Mouse (Mus musculus) megakaryocyte, embryonic 14.5 days (primary cell): ENCODE data around the gene Rab33b. TPM values are rescaled to one million over a fixed set of nuclear protein-coding genes. Genes with fewer than 3 reads are reported as not detected.
A peak's percentile ranks its signal among the peaks of the same experiment; 100 is the strongest.

Source experiments
- H3K27me3 ChIP-seq: replicated peaks from 2 replicates; pipeline ENCODE3; 2012; ENCODE audit warnings: inconsistent platforms
- H3K36me3 ChIP-seq: replicated peaks from 2 replicates; pipeline ENCODE3; 2012; ENCODE audit warnings: low read length, inconsistent platforms, mixed read lengths
- H3K4me1 ChIP-seq: 2 replicates; pipeline ENCODE4 v1.6.1; 2012; ENCODE audit warnings: inconsistent platforms
- H3K4me3 ChIP-seq: replicated peaks from 2 replicates; pipeline ENCODE3; 2012; ENCODE audit warnings: moderate library complexity, mild to moderate bottlenecking, inconsistent platforms
- H3K9me3 ChIP-seq: 2 replicates; pipeline ENCODE4 v1.6.1; 2012; ENCODE audit warnings: inconsistent platforms
- FLI1 ChIP-seq: IDR thresholded peaks from 2 replicates; pipeline ENCODE4 v1.6.1; 2012; ENCODE audit warnings: low read length, inconsistent platforms, mixed read lengths
- GATA1 ChIP-seq: IDR thresholded peaks from 3 replicates; pipeline ENCODE4 v1.6.1; 2012; ENCODE audit warnings: mixed read lengths, low read length, inconsistent platforms, borderline replicate concordance
- polyA plus RNA-seq: library from polyadenylated mRNA; stranded (reverse); fragments of >175 nt; gene quantifications from 2 replicates; pipeline ENCODE4 v1.2.3, GENCODE M21; 2012; ENCODE audit warnings: low replicate concordance; ENCODE audit not compliant: insufficient read depth

Rab33b gene
- polyA plus RNA-seq, 1 experiment, result 2.7 TPM

DNA sequence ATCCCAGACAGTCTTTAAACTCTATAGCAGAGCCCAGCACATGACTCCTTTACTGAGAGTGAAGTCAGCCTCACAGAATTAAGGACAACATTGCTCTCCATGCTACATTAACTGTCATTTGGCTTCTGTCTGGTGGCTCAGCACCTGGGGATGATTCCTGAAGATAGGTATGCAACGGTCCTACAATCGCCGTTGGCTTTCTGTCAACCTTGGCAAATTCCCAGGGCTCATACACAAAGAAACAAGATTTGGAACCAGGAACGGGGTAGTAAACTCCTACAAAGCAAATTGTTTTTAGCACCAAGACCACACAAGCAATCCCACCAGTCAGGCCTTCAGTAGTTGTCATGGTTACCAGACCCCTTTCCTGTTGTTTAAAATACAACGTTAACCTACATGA is 49.9 kb downstream of the Rab33b start:
- H3K4me1 ChIP-seq, result no peaks in the 10 kb centered on the region
- H3K36me3 ChIP-seq, result peaks cover 97% of the 10 kb centered on the region
- no peak for TF ChIP-seq FLI1
- no peak for TF ChIP-seq GATA1

DNA sequence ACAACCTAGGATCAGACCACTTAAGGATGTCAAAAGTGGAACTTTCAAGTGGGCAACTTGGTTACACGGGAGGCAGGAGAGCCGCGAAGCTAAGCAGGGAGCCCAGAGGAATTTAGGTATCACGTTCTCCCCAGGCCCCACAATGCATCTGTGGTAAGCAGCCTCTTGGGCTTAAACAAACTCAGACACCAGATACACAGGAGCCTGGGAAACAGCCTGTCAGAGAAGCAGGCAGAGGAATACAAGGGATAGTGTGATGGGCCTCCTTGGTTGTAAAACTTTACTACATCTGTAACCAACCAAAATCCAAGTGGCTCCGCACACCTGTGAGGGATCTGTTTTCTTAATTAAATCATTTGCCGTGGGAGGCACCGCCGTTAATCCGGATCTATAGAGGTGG is 50.3 kb downstream of the Rab33b start:
- Histone ChIP-seq H3K27me3 (no peaks in the 10 kb centered on the region), H3K4me3 (no peak overlapping the region), H3K9me3 (no peaks in the 10 kb centered on the region), H3K36me3 (peaks cover 97% of the 10 kb centered on the region), H3K4me1 (no peaks in the 10 kb centered on the region)
- TF ChIP-seq GATA1, result no peak
- TF ChIP-seq FLI1, result no peak

More for the DNA sequence above, 49.9 kb downstream of the Rab33b start:
- Histone ChIP-seq H3K9me3 (no peaks in the 10 kb centered on the region), H3K27me3 (no peaks in the 10 kb centered on the region), H3K4me3 (no peak overlapping the region)

DNA sequence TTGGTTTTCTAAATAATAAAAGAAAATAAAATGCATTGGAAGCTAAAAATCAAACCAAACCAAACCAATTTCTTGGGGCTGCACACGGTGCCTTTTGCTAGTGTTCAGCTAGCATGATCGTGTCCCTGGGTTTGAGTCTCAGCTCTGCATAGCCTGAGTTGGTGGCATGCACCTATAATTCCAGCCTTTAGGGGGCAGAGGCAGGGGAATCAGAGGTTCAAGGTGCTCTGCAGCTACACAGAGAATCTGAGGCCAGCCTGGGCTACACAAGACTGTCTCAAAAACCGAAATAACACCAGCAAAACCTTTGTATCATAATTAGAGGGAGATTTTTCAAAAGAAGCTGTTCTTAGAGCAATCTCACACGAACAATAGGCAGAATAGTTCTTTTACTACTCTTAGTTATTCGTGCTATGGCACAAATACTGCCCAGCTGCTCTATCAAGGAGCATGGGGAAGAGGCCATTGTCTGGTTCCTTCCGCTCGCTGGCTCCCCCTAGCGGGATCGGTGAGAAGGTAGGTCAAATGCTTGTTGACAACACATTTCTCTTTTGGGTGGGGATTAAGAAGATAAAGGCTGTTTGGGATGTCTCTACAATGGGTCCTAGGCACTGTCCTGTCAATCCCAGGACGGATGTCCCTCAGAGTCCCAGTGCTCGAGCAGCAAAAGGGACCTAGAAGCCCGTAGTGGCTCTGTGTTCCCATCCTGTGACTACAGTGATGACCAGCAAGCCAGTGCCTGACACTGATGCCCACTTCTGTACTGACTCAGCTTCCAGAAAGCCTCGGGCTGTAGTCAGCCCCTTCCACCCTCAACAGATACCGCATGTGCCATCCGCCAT is 56.1 kb downstream of the Rab33b start:
- TF ChIP-seq GATA1 (no peak), FLI1 (no peak)
- H3K36me3 ChIP-seq, result peaks cover 97% of the 10 kb centered on the region
- no peaks in the 10 kb centered on the region for H3K27me3 ChIP-seq
- peaks cover 20% of the 10 kb centered on the region for H3K4me1 ChIP-seq
- no peaks in the 10 kb centered on the region for H3K9me3 ChIP-seq
- no peak overlapping the region for H3K4me3 ChIP-seq

DNA sequence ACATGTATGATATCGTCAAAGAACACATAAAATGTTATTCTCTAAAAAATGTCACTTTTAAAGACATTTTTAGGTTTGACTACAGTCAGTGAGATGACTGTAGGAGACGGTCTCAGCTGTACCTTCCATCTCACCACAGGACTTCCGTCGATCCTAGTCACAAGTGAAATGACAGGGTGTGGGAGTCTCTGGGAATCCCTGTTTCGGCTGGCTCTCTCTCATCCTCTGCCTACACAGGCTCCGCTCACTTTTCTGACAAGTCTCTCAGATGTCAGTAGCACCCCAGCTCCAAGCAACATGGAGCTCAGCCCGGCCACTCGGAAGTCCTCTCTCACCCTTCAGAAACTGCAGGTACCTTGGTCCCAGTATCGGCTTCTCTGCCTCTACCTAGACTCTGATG is 56.9 kb downstream of the Rab33b start:
- Histone ChIP-seq H3K9me3 (no peaks in the 10 kb centered on the region), H3K36me3 (peaks cover 99% of the 10 kb centered on the region), H3K4me1 (peaks cover 20% of the 10 kb centered on the region), H3K4me3 (no peak overlapping the region), H3K27me3 (no peaks in the 10 kb centered on the region)
- TF ChIP-seq FLI1 (no peak), GATA1 (no peak)

DNA sequence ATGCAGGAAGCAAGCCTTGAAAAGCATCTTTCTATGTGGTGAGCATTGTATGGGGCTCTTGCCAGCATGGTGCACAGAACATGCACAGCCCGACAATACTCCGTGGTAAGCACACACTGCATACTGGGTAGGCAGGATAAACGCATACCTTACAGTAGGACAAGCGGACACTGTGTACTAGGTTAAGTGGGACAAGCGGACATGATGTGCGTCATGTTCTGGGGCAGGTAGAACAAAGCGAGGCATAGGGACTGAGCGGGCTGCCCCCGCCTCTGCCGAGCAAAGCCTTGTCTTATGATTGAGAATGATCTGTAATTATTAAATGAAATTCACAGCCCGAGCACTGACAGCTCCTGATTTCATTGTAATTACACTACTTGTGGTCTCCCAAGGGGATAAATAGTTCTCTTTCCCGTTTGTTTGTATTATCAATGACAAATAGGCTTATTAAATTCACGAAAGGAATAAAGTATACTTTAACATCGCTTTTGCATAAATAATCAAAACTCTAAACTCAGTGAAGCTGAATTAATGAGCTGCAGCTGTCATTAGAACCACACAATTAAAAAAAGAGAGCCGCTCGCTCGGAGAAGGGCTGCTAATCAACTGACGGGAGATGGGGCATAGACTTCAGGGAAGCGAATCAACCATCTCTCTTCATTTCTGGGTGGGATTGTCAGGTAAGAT is 60.9 kb downstream of the Rab33b start:
- H3K36me3 ChIP-seq, result peaks cover 100% of the 10 kb centered on the region
- H3K4me1 ChIP-seq, result peaks cover 39% of the 10 kb centered on the region
- peak overlapping the region; percentile 53 for H3K4me3 ChIP-seq
- no peak for TF ChIP-seq FLI1
- no peak for TF ChIP-seq GATA1
- H3K27me3 ChIP-seq, result no peaks in the 10 kb centered on the region
- H3K9me3 ChIP-seq, result no peaks in the 10 kb centered on the region

Other genes with a start within 250 kb of the Rab33b start
- 1.5 and 8.7 TPM in 2 replicates for gene Elf2, start 143.3 kb upstream of the Rab33b start, polyA plus RNA-seq
- 6.5 TPM in 1 of 2 replicates, not detected in the other for gene Mgarp, start 87.2 kb upstream of the Rab33b start, polyA plus RNA-seq
- 15.6 and 41.0 TPM in 2 replicates for gene Ndufc1, start 74.9 kb upstream of the Rab33b start, polyA plus RNA-seq
- 1.7 and 10.5 TPM in 2 replicates for gene Naa15, start 68.8 kb upstream of the Rab33b start, polyA plus RNA-seq
- 4.2 and 5.0 TPM in 2 replicates for gene Setd7, start 77.0 kb downstream of the Rab33b start, polyA plus RNA-seq
- gene Mgst2, start 176.4 kb downstream of the Rab33b start, polyA plus RNA-seq, result 1.1 TPM in 1 of 2 replicates, not detected in the other